Mouse (Mus musculus): ENCODE measurements around the gene Frmd4a. TPM values are rescaled to one million over a fixed set of nuclear protein-coding genes. Genes with fewer than 3 reads are reported as not detected.
A peak's percentile ranks its signal among the peaks of the same experiment; 100 is the strongest.
"Not testable (repeated sequence)": the region's sequence is repeated elsewhere in the genome, so short reads cannot be mapped to it uniquely, and the experiment has no call there.

Gene Frmd4a
- polyA plus RNA-seq, 1 experiment from 2014 or later, result 22.9 TPM

DNA sequence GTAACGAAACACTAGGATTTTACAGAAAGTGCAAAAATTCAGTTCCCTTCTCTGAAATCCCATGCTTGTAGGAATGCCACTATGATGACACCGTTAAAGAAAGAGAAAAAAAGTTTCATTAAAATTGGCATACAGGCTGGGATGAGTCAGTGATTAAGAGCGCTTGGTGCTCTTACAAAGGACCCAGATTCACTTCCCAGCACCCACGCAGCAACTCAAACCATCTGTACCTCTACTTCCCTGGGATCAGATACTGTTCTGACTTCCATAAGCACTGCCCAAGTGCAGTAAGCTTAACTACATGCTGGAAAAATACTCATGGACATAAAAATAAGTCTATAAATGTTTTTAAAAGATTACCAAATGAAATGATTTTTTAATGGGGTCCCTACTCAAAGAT lies 599.5 kb downstream of the Frmd4a start:
- Histone ChIP-seq H3K27ac (no peak overlapping the region), H3K9ac (no peak overlapping the region), H3K9me3 (no peaks in the 10 kb centered on the region), H3K36me3 (no peaks in the 10 kb centered on the region), H3K4me2 (no peak overlapping the region), H3K4me1 (0 out of 2 replicates have a peak, but pooled peaks cover 5% of the 10 kb centered on the region), H3K4me3 (replicated peaks) (no peak overlapping the region), H3K27me3 (replicated peaks) (no peaks in the 10 kb centered on the region)
- no peak for ATAC-seq (ENCODE audit: insufficient read depth, low FRiP score, low read depth)
- 87% methylated on average over 4 of the region's 4 CpGs for WGBS

- not testable (repeated sequence) for H3K4me3 ChIP-seq (replicated peaks); H3K36me3 ChIP-seq; ATAC-seq (ENCODE audit: insufficient read depth, low FRiP score, low read depth); H3K4me2 ChIP-seq; H3K9ac ChIP-seq; H3K9me3 ChIP-seq; H3K4me1 ChIP-seq; H3K27ac ChIP-seq; H3K27me3 ChIP-seq (replicated peaks)
Measured at GRCm38 (mm10) chr2:4619126-4619525, 601.6 kb downstream of the Frmd4a start.

GRCm38 (mm10) chr2:4619893-4620593 lies 602.5 kb downstream of the Frmd4a start:
- Histone ChIP-seq H3K4me2 (no peak overlapping the region), H3K9ac (no peak overlapping the region), H3K27me3 (replicated peaks) (no peaks in the 10 kb centered on the region), H3K4me1 (0 out of 2 replicates have a peak, but pooled peaks cover 5% of the 10 kb centered on the region), H3K36me3 (peaks cover 7% of the 10 kb centered on the region; the same call in 1 of the 2 replicates), H3K27ac (peak overlapping the region; percentile 77), H3K9me3 (no peaks in the 10 kb centered on the region), H3K4me3 (replicated peaks) (no peak overlapping the region)
- no peak for ATAC-seq (ENCODE audit: insufficient read depth, low FRiP score, low read depth)
- 58% methylated on average over 6 of the region's 6 CpGs for WGBS

- H3K4me3 ChIP-seq (replicated peaks), result no peak overlapping the region
- 51% methylated on average over 12 of the region's 12 CpGs for WGBS
- H3K4me1 ChIP-seq, result 0 out of 2 replicates have a peak, but pooled peaks cover 5% of the 10 kb centered on the region
- peaks cover 7% of the 10 kb centered on the region; the same call in 1 of the 2 replicates for H3K36me3 ChIP-seq
- no peaks in the 10 kb centered on the region for H3K9me3 ChIP-seq
- no peaks in the 10 kb centered on the region for H3K27me3 ChIP-seq (replicated peaks)
- 0 out of 2 replicates have a peak overlapping the region, but pooled peaks have one; percentile 1 for H3K4me2 ChIP-seq
- peak; percentile 61 for ATAC-seq (ENCODE audit: insufficient read depth, low FRiP score, low read depth)
- H3K9ac ChIP-seq, result no peak overlapping the region
- peak overlapping the region; percentile 77 for H3K27ac ChIP-seq
Measured at GRCm38 (mm10) chr2:4620640-4621401, 603.3 kb downstream of the Frmd4a start.

DNA sequence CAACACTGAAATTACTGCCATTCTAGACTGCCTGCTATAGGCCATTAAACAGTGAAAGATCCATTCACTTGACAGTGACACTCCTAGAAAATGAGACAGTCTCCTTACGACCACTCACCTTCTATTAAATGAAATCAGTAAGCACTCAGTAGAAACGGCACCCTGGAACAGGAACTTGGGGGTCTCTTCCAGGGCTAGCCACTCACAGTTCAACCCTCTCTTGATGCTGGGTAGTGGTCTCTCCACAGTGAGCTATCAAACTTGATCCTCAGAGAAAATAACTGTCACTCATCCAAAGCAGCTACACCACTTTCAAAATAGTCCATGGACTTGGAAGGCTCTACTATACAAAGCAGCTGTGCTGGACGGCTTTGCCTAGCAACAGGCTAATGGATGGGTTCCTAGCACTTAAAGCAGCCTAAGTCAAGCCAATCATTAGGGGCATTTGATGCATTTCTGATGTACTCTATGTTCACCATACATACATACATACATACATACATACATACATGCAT lies 604.0 kb downstream of the Frmd4a start:
- Histone ChIP-seq H3K4me2 (no peak overlapping the region), H3K4me3 (replicated peaks) (no peak overlapping the region), H3K27ac (peak overlapping the region; percentile 77), H3K9me3 (no peaks in the 10 kb centered on the region), H3K9ac (no peak overlapping the region), H3K36me3 (peaks cover 7% of the 10 kb centered on the region; the same call in 1 of the 2 replicates), H3K27me3 (replicated peaks) (no peaks in the 10 kb centered on the region), H3K4me1 (0 out of 2 replicates have a peak, but pooled peaks cover 5% of the 10 kb centered on the region)
- ATAC-seq (ENCODE audit: insufficient read depth, low FRiP score, low read depth), result no peak; the same call in 1 of the 2 replicates
- WGBS, result 56% methylated on average over 3 of the region's 3 CpGs

DNA sequence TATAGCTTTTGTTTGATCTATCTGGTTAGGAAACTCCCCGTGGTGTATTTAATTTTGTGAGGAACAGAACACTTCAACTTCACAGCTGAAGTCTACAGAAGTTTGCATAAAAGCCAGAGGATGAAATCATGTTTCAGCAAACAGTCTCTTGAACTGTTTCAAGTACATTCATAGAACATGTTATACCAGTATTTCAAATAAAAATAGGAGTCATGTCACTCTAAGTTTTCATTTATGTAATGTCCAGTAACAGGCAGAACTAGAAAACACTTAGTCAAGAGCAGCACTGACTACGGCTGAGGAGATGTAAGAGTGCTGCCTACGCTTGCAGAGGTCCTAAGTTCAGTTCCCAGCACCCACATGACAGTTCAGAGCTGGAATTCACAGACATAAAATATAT lies 609.4 kb downstream of the Frmd4a start:
- ATAC-seq (ENCODE audit: insufficient read depth, low FRiP score, low read depth), result no peak
- H3K36me3 ChIP-seq, result peaks cover 15% of the 10 kb centered on the region
- WGBS, result 75% methylated on average over 3 of the region's 3 CpGs

DNA sequence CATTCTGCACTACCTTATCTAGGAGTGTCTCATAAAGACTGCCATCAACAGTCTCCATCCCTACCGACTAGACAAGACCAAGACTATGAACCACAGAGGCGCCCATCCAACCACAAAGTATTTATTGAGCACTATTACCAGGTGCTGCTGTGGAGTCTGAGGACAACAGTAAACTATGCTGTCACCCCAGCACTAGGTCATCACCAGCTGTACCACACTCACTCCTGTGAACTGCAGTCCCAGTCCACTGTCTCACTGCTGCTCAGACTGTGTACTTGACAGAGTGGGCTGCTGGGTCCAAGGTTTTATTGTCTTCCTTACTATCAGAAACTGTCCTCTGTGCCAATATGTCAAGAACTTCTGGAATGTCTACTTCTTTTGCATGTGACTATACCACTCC lies 611.4 kb downstream of the Frmd4a start:
- H3K27ac ChIP-seq, result no peak overlapping the region
- no peaks in the 10 kb centered on the region for H3K27me3 ChIP-seq (replicated peaks)
- H3K9me3 ChIP-seq, result no peaks in the 10 kb centered on the region
- H3K36me3 ChIP-seq, result peaks cover 19% of the 10 kb centered on the region
- H3K4me1 ChIP-seq, result no peaks in the 10 kb centered on the region
- H3K4me2 ChIP-seq, result no peak overlapping the region
- no peak overlapping the region for H3K9ac ChIP-seq
- ATAC-seq (ENCODE audit: insufficient read depth, low FRiP score, low read depth), result no peak
- WGBS, result 87% methylated on average over 2 of the region's 2 CpGs
- no peak overlapping the region for H3K4me3 ChIP-seq (replicated peaks)

More for the DNA sequence above, 609.4 kb downstream of the Frmd4a start:
- no peak overlapping the region for H3K27ac ChIP-seq
- no peak overlapping the region for H3K9ac ChIP-seq
- no peaks in the 10 kb centered on the region for H3K4me1 ChIP-seq
- no peak overlapping the region for H3K4me3 ChIP-seq (replicated peaks)
- H3K27me3 ChIP-seq (replicated peaks), result no peaks in the 10 kb centered on the region
- H3K4me2 ChIP-seq, result no peak overlapping the region
- no peaks in the 10 kb centered on the region for H3K9me3 ChIP-seq

DNA sequence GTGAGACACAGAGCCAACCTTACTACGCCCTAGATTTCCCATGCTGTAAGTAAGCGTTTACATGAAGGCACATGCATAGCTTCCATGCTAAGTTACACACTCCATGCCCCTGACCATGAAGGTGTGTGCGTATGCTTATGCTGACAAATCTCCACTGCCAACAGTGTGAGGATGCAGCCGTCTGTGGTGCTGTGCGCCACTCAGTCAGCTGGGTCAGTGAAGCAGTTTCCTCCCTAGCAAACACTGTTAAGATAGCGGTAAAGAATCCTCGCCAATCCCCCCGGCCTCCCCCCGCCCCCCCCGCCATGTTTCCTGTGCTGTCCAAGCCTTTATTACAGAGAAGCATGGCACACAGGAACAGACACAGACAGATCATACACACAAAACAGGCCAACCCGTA lies 612.0 kb downstream of the Frmd4a start:
- Histone ChIP-seq H3K4me3 (replicated peaks) (no peak overlapping the region), H3K27ac (no peak overlapping the region), H3K27me3 (replicated peaks) (no peaks in the 10 kb centered on the region), H3K9ac (no peak overlapping the region), H3K9me3 (no peaks in the 10 kb centered on the region), H3K36me3 (peaks cover 20% of the 10 kb centered on the region; the same call in 1 of the 2 replicates), H3K4me2 (no peak overlapping the region), H3K4me1 (no peaks in the 10 kb centered on the region)
- no peak for ATAC-seq (ENCODE audit: insufficient read depth, low FRiP score, low read depth)
- WGBS, result 93% methylated on average over 11 of the region's 11 CpGs

GRCm38 (mm10) chr2:4630197-4630835 lies 612.8 kb downstream of the Frmd4a start:
- ATAC-seq (ENCODE audit: insufficient read depth, low FRiP score, low read depth), result no peak
- H3K27ac ChIP-seq, result no peak overlapping the region
- WGBS, result 94% methylated on average over 10 of the region's 10 CpGs
- H3K36me3 ChIP-seq, result peaks cover 25% of the 10 kb centered on the region; the same call in 1 of the 2 replicates
- H3K9me3 ChIP-seq, result no peaks in the 10 kb centered on the region
- no peaks in the 10 kb centered on the region for H3K4me1 ChIP-seq
- H3K27me3 ChIP-seq (replicated peaks), result no peaks in the 10 kb centered on the region
- no peak overlapping the region for H3K9ac ChIP-seq
- no peak overlapping the region for H3K4me2 ChIP-seq
- no peak overlapping the region for H3K4me3 ChIP-seq (replicated peaks)

GRCm38 (mm10) chr2:4635804-4636203 lies 618.3 kb downstream of the Frmd4a start:
- Histone ChIP-seq H3K4me1 (no peaks in the 10 kb centered on the region), H3K36me3 (peaks cover 44% of the 10 kb centered on the region), H3K9ac (no peak overlapping the region), H3K4me3 (replicated peaks) (no peak overlapping the region), H3K27ac (no peak overlapping the region), H3K27me3 (replicated peaks) (no peaks in the 10 kb centered on the region), H3K4me2 (no peak overlapping the region), H3K9me3 (no peaks in the 10 kb centered on the region)
- WGBS, result 84% methylated on average over 8 of the region's 8 CpGs
- ATAC-seq (ENCODE audit: insufficient read depth, low FRiP score, low read depth), result no peak

GRCm38 (mm10) chr2:4636656-4637055 lies 619.1 kb downstream of the Frmd4a start:
- Histone ChIP-seq H3K4me2 (no peak overlapping the region), H3K9me3 (no peaks in the 10 kb centered on the region), H3K4me1 (no peaks in the 10 kb centered on the region), H3K27ac (no peak overlapping the region), H3K27me3 (replicated peaks) (no peaks in the 10 kb centered on the region), H3K36me3 (peaks cover 44% of the 10 kb centered on the region), H3K9ac (no peak overlapping the region), H3K4me3 (replicated peaks) (no peak overlapping the region)
- 81% methylated on average over 7 of the region's 7 CpGs for WGBS
- ATAC-seq (ENCODE audit: insufficient read depth, low FRiP score, low read depth), result no peak
